Mouse (Mus musculus) midbrain, embryonic 13.5 days (tissue): ENCODE measurements around the gene Rdh8. TPM values are rescaled to one million over a fixed set of nuclear protein-coding genes. Genes with fewer than 3 reads are reported as not detected.
"Not testable (repeated sequence)": the region's sequence is repeated elsewhere in the genome, so short reads cannot be mapped to it uniquely, and the experiment has no call there.

ENCODE experiments used
- ATAC-seq: fragments of 200-750 bp; cut with Nextera tagmentation; 2 replicates; pipeline ENCODE4 v1.8.0; 2017; ENCODE audit warnings: mild to moderate bottlenecking, moderate TSS enrichment, moderate library complexity
- H3K27ac ChIP-seq: fragments of 300-500 bp; sonication (generic); 2 replicates; pipeline ENCODE4 v1.5.1; 2015; ENCODE audit warnings: inconsistent platforms, mild to moderate bottlenecking, moderate library complexity
- H3K27me3 ChIP-seq: fragments of 300-500 bp; sonication (generic); 2 replicates; pipeline ENCODE4 v1.6.1; 2015; ENCODE audit warnings: mild to moderate bottlenecking, inconsistent platforms
- H3K36me3 ChIP-seq: fragments of 300-500 bp; sonication (generic); 2 replicates; pipeline ENCODE4 v1.6.1; 2015; ENCODE audit warnings: mild to moderate bottlenecking, inconsistent platforms
- H3K4me1 ChIP-seq: fragments of 300-500 bp; sonication (generic); replicated peaks from 2 replicates; pipeline ENCODE4 v1.6.1; 2015; ENCODE audit warnings: inconsistent platforms
- H3K4me2 ChIP-seq: fragments of 300-500 bp; sonication (generic); replicated peaks from 2 replicates; pipeline ENCODE4 v1.6.1; 2015; ENCODE audit warnings: moderate library complexity, mild to moderate bottlenecking, inconsistent platforms
- H3K4me3 ChIP-seq: fragments of 300-500 bp; sonication (generic); replicated peaks from 2 replicates; pipeline ENCODE4 v1.5.1; 2015; ENCODE audit warnings: mild to moderate bottlenecking, inconsistent platforms
- H3K9ac ChIP-seq: fragments of 300-500 bp; sonication (generic); replicated peaks from 2 replicates; pipeline ENCODE4 v1.6.1; 2015; ENCODE audit warnings: mild to moderate bottlenecking, inconsistent platforms
- H3K9me3 ChIP-seq: fragments of 300-500 bp; sonication (generic); 2 replicates; pipeline ENCODE4 v1.6.1; 2016; ENCODE audit warnings: mild to moderate bottlenecking, inconsistent platforms
- WGBS: fragments of 180-500 bp; shearing (Covaris S2); methylation state at CpG from one replicate; pipeline ENCODE4 v1.1.7; 2015; 5-methylcytosine and 5-hydroxymethylcytosine counted together
- polyA plus RNA-seq: library from polyadenylated mRNA; unstranded; fragments of >200 nt; fragmentation: Nextera tagmentation; extraction: Ambion mirVana; gene quantifications from 2 replicates; pipeline ENCODE4 v1.2.1, GENCODE M21; 2015

Gene Rdh8
- polyA plus RNA-seq, 1 experiment from 2014 or later: not detected

DNA sequence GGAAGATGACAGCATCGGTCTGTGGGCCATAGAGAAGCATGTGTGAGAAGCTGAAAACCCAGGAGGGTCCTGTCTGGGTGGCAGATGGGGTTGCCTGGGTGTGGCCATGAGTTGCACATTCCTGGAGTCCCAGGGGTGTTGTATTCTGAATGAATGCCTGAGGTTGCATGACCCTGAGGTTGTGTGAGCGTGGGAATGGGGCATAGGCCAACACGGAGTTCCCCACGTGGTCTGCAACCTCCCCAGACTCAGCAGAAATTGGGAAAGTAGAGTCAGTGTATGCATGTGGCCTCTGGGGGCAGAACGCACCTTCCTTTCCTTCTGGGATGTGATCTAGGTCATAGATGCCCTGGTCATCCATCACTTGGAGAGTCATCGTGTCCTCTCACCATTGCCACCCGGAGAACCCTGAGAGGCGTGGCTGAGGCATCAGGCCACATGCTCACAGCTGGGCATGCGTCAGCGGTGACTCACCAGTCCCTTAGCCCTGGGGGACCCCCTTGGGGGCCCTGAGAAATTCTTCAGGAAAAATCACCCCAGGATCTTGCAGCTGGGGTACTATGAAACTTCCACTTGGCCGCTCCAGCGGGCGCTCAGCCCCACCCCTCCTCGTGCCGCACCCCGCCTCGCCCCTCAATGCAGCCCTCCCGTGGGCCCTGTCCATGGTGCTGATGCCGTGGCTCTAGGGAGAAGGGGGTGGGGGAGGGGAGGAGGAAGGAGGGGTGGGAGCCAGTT lies 5.6 kb upstream of the Rdh8 start:
- WGBS: 17% methylated on average over 19 of the region's 19 CpGs
- Histone ChIP-seq H3K27me3 (peaks cover 17% of the 10 kb centered on the region), H3K4me3 (no peak overlapping the region), H3K4me2 (no peak overlapping the region), H3K4me1 (peaks cover 13% of the 10 kb centered on the region), H3K36me3 (no peaks in the 10 kb centered on the region), H3K9me3 (no peaks in the 10 kb centered on the region), H3K27ac (no peak overlapping the region), H3K9ac (no peak overlapping the region)
- ATAC-seq: no peak

DNA sequence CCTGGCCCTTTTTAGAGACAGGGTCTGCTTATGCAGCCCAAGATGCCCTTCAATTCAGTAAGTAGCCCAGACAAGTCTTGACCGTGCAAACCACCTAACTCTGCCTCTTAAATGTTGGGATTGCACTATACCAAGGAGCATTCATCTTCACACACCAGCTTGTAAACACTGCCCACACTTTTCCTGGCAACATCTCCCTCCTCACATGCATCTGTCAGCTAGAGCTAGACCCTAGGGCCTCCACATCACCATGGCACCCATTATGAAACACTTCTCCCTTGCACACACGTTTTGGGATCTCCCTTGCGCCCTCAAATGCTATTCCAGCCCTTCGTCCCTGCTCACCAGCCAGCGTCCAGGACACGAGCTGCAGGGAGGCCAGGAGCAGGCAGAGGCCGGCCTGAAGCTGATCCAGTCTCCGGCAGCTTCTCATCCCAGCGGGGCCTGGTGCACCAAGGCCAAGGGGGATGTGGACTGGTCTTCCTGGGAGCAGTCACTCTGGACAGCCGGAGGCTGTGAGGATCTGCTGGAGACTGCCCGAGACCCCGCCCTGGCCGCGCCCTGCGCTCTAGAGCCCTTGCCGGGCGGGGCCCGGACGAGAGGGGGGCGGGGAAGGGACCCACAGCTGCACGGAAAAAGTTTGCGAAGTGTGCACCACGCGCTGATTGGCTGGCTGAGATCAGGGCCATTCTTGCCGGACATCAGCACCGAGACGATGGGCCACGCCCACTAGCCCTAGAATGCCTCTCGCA lies 3.6 kb upstream of the Rdh8 start, which contains the start of gene Col5a3:
Col5a3 (minus strand) TSS at position 547 of the 752 bp plus-strand sequence.
- H3K4me2 ChIP-seq: peak within 1 kb of the TSS; percentile 49
- 4% methylated on average over 28 of the region's 29 CpGs for WGBS
- H3K27me3 ChIP-seq: peaks cover 17% of the 10 kb centered on the region
- no peaks in the 10 kb centered on the region for H3K9me3 ChIP-seq
- H3K27ac ChIP-seq: no peak within 1 kb of the TSS
- H3K4me1 ChIP-seq: peaks cover 13% of the 10 kb centered on the region
- peak within 1 kb of the TSS; percentile 20 for H3K4me3 ChIP-seq
- peak; percentile 45; the same call in 1 of the 2 replicates for ATAC-seq
- no peaks in the 10 kb centered on the region for H3K36me3 ChIP-seq
- H3K9ac ChIP-seq: no peak within 1 kb of the TSS; the same call in 1 of the 2 replicates

DNA sequence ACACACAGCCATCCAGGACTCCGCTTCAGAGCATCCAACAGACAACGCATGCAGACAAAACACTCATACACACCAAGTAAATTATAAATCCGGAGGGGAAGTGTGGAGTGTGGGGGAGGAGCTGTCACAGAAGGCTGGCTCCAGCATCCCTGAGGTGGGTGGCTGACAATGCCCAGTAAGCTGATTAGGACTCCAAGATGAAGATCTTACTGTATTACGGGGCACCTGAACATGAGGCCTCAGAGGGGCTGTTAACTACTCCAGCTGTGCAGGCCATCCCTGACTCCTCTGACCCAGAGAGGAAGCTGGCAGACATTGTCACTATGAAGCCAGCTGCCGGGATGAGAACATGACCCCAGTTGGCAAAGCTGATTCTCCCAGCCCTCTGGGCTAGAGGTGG lies 1.7 kb downstream of the Rdh8 start:
- ATAC-seq: no peak
- WGBS: 68% methylated on average over 5 of the region's 5 CpGs
- H3K9me3 ChIP-seq: no peaks in the 10 kb centered on the region
- H3K27ac ChIP-seq: no peak overlapping the region
- H3K4me1 ChIP-seq: peaks cover 2% of the 10 kb centered on the region
- H3K27me3 ChIP-seq: peaks cover 5% of the 10 kb centered on the region; the same call in 1 of the 2 replicates
- H3K9ac ChIP-seq: no peak overlapping the region
- H3K4me2 ChIP-seq: no peak overlapping the region
- no peak overlapping the region for H3K4me3 ChIP-seq
- H3K36me3 ChIP-seq: no peaks in the 10 kb centered on the region

DNA sequence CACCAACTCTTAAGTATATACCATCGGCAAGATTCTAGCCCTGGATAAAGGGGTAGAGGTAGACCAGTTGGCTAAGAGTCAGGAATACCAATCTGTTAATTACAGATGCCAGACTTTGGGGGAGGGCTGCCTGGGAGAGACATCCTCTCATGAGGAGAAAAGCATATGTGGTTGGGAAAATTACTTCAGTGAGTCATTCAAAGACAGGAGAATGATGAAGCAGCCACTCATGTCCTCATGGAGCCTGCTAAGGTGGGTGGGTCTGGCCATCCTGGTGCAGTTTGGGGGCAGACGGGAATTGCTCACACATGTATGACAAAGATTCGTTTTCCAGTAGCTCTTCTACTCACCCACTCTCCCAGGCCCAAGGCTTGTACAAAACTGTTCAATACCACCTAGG lies 4.5 kb downstream of the Rdh8 start:
- H3K4me2 ChIP-seq: no peak overlapping the region
- ATAC-seq: no peak
- H3K4me1 ChIP-seq: no peaks in the 10 kb centered on the region
- 85% methylated on average over 3 of the region's 3 CpGs for WGBS
- H3K36me3 ChIP-seq: no peaks in the 10 kb centered on the region
- H3K27me3 ChIP-seq: no peaks in the 10 kb centered on the region
- H3K4me3 ChIP-seq: no peak overlapping the region
- no peak overlapping the region for H3K27ac ChIP-seq
- H3K9ac ChIP-seq: no peak overlapping the region
- H3K9me3 ChIP-seq: no peaks in the 10 kb centered on the region

DNA sequence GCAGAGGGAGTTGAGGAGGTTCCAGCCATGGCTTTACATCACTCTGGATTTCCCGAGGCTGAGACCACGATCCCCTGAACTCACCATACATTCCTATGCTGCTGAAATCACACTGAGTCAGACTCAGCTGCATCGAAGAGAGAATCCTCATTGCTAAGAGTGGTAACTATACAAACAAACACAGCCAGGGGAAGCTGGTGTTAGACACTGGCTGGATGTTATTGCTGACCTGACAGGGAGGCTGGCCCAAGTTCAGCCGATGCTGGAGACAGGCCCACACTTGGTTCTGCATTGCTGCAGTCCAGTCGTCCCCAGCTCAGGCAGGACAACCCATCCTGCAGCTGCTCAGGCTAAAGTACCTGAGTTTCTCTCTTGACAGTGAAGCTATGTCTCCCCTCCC lies 7.5 kb downstream of the Rdh8 start:
- no peak overlapping the region for H3K27ac ChIP-seq
- no peak overlapping the region for H3K4me2 ChIP-seq
- peaks cover 10% of the 10 kb centered on the region; the same call in 1 of the 2 replicates for H3K27me3 ChIP-seq
- H3K9ac ChIP-seq: no peak overlapping the region
- no peaks in the 10 kb centered on the region for H3K9me3 ChIP-seq
- no peak overlapping the region for H3K4me3 ChIP-seq
- 69% methylated on average over 5 of the region's 5 CpGs for WGBS
- H3K4me1 ChIP-seq: peaks cover 5% of the 10 kb centered on the region; the same call in 1 of the 2 replicates
- ATAC-seq: no peak
- H3K36me3 ChIP-seq: no peaks in the 10 kb centered on the region

DNA sequence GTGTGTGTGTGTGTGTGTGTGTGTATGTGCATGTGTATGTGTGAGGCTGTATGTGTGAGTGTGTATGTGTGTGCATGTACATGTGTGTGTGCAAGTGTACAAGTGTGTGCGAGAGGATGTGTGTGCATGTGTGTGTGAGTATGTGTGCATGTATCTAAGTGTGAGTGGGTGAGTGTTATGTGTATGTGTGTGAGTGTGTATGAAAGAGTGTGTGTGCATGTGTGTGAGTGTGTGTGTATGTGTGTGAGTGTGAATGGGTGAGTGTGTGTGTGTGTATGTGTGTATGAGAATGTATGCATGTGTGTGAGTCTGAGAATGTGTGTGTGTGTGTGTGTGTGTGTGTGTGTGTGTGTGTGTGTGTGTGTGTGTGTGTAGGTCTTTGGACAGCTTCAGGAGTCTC lies 9.8 kb downstream of the Rdh8 start:
- Histone ChIP-seq H3K9ac (no peak overlapping the region), H3K4me3 (no peak overlapping the region), H3K27me3 (peaks cover 10% of the 10 kb centered on the region; the same call in 1 of the 2 replicates), H3K4me1 (peaks cover 7% of the 10 kb centered on the region; the same call in 1 of the 2 replicates), H3K4me2 (no peak overlapping the region), H3K27ac (no peak overlapping the region), H3K36me3 (no peaks in the 10 kb centered on the region), H3K9me3 (no peaks in the 10 kb centered on the region)
- no peak for ATAC-seq
- WGBS: 93% methylated on average over 1 of the region's 1 CpGs

DNA sequence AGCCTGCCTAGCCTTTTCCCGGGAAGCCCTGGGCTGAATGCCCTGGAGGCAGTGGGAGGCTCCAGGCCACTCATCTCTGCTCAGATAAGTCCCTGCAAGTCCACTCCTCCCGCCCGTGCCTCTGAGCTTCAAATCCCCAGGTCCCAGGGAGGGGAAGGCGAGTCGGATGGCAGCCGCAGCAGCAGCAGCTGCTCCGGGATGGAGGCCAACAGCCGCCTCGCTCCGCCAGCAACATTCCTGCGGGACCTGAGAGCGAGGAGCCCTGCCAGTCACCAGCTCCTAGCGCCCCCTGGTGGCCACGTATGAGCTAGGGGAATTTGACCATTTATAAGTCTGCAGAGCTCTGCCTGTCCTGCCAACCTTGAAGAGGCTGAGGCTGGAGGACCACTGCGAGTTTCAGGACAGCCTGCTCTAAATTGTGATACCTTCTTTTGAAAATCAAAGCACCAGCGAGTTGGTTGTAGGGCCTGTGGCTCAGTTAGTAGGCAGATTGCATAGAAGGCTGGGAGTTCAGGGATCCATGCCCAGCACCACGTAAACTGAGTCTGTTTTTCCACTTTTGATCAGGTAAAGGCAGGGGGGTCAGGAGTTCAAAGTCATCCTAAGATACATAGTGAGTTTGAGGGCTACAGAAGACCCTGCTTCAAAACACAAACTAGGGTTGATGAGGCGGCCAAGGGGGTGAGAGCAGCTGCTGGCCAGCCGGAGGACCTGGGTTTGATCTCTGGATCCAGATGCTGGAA lies 12.8 kb downstream of the Rdh8 start:
- peaks cover 10% of the 10 kb centered on the region; the same call in 1 of the 2 replicates for H3K27me3 ChIP-seq
- WGBS: 14% methylated on average over 19 of the region's 19 CpGs
- ATAC-seq: peak; percentile 97
- H3K27ac ChIP-seq: 0 out of 2 replicates have a peak overlapping the region, but pooled peaks have one; percentile 39
- peak overlapping the region; percentile 62 for H3K9ac ChIP-seq
- peak overlapping the region; percentile 40 for H3K4me2 ChIP-seq
- H3K4me1 ChIP-seq: peaks cover 7% of the 10 kb centered on the region; the same call in 1 of the 2 replicates
- no peaks in the 10 kb centered on the region for H3K36me3 ChIP-seq
- no peaks in the 10 kb centered on the region for H3K9me3 ChIP-seq
- H3K4me3 ChIP-seq: peak overlapping the region; percentile 8; the same call in 1 of the 2 replicates

DNA sequence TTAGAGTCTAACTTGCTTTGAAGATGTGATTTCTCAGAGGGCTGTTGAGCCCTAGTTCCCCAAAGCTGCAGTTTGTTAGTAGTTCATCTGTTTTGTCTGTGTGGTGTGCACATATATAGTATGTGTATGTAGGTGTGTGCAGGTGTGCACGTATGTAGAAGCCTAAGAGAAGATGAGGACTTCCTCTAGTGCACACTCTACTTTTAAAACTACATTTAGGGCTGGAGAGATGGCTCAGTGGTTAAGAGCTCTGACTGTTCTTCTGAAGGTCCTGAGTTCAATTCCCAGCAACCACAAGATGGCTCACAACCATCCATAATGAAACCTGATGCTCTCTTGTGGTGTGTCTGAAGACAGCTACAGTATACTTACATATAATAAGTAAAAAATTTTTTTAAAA lies 16.6 kb downstream of the Rdh8 start:
- peaks cover 7% of the 10 kb centered on the region; the same call in 1 of the 2 replicates for H3K4me1 ChIP-seq
- no peak overlapping the region for H3K27ac ChIP-seq
- no peaks in the 10 kb centered on the region for H3K36me3 ChIP-seq
- no peak for ATAC-seq
- no peak overlapping the region for H3K4me2 ChIP-seq
- peaks cover 6% of the 10 kb centered on the region; the same call in 1 of the 2 replicates for H3K27me3 ChIP-seq
- H3K9ac ChIP-seq: no peak overlapping the region
- 80% methylated on average over 1 of the region's 1 CpGs for WGBS
- no peak overlapping the region for H3K4me3 ChIP-seq
- H3K9me3 ChIP-seq: no peaks in the 10 kb centered on the region

DNA sequence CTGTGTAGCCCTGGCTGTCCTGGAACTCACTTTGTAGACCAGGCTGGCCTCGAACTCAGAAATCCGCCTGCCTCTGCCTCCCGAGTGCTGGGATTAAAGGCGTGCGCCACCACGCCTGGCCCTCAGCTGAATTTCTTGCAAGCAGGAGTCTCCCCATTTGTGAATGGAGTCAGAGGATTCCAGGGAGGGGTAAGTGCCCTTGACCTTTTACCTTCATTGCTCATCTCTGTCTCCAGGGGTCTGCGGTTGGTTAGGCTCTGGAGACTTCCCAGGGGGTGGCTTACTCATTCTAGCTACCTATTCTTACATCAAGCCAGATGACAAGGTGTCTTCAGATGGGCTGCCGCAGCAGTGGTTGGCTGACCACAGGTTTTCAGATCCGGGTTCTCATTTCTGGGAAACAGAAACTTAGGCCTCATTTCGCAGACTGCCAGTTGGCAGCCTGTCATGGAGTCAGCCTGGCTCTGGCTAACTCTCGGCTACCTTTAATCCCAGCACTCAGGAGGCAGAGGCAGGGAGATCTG lies 17.2 kb downstream of the Rdh8 start:
- H3K9me3 ChIP-seq, H3K27ac ChIP-seq, H3K4me2 ChIP-seq, H3K27me3 ChIP-seq, H3K36me3 ChIP-seq, H3K9ac ChIP-seq, H3K4me3 ChIP-seq, ATAC-seq, H3K4me1 ChIP-seq: not testable (repeated sequence)
- WGBS: 81% methylated on average over 11 of the region's 11 CpGs

DNA sequence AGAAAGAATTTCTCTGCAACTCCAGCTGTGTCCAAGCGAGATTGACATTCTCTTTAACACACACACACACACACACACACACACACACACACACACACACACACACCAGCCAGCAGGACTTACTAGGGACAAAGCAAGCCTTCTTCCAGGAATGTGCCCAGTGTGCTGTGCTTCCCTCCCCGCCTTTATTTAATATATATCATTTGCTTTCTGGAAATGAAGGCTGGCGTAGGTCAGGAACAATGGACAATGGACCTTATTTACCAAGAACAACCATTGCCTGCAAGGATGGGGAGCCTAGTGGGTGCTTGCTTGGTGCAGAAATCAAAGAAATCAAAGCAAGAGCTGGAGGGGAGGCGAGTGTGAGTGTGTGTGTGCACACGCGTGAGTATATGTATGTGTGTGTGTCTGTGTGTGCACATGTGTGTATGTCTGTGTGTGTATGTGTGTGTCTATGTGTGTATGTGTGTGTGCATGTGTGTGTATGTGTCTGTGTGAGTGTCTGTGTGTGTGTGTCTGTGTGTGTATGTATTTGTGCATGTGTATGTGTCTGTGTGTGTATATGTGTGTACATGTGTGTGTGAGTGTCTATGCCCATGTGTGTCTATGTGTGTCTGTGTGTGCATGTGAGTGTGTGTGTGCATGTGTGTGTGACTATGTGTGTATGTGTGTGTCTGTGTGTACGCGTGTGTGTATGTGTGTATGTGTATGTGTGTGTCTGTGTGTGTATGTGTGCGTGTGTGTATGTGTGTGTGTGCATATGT lies 19.1 kb downstream of the Rdh8 start:
- Histone ChIP-seq H3K4me2 (no peak overlapping the region), H3K9me3 (no peaks in the 10 kb centered on the region), H3K27me3 (0 out of 2 replicates have a peak, but pooled peaks cover 3% of the 10 kb centered on the region), H3K4me1 (no peaks in the 10 kb centered on the region), H3K36me3 (no peaks in the 10 kb centered on the region), H3K4me3 (no peak overlapping the region), H3K27ac (no peak overlapping the region), H3K9ac (no peak overlapping the region)
- WGBS: 82% methylated on average over 9 of the region's 9 CpGs
- ATAC-seq: no peak

DNA sequence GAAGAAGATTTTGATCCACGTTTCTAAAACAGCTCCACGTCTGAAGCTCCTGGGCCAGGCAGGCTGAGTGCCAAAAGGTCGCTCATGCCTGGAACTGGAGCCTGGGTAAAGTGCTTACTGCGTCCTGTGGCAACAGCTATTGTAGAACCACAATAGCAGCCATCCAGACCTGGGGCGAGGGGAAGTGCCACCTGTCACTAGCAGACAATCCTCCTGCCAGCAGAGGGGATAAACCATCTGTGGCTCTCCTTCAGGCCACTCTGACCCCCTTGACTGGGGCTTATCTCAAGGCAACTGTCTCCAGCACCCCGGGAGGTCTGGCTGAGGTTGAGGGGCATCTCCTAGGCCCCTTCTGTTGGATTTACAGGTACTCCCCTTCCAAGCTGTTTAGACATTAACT lies 20.6 kb downstream of the Rdh8 start:
- Histone ChIP-seq H3K36me3 (no peaks in the 10 kb centered on the region), H3K4me2 (no peak overlapping the region), H3K9ac (no peak overlapping the region), H3K27ac (no peak overlapping the region), H3K27me3 (0 out of 2 replicates have a peak, but pooled peaks cover 3% of the 10 kb centered on the region), H3K4me1 (no peaks in the 10 kb centered on the region), H3K9me3 (no peaks in the 10 kb centered on the region), H3K4me3 (no peak overlapping the region)
- no peak for ATAC-seq
- WGBS: 41% methylated on average over 6 of the region's 6 CpGs
